Mouse (Mus musculus): ENCODE data around the gene Vmn1r52. TPM values are rescaled to one million over a fixed set of nuclear protein-coding genes. Genes with fewer than 3 reads are reported as not detected.

The Vmn1r52 gene
- polyA plus RNA-seq (2015; fragmentation: Nextera tagmentation; extraction: Ambion mirVana): not detected in 2 replicates

DNA sequence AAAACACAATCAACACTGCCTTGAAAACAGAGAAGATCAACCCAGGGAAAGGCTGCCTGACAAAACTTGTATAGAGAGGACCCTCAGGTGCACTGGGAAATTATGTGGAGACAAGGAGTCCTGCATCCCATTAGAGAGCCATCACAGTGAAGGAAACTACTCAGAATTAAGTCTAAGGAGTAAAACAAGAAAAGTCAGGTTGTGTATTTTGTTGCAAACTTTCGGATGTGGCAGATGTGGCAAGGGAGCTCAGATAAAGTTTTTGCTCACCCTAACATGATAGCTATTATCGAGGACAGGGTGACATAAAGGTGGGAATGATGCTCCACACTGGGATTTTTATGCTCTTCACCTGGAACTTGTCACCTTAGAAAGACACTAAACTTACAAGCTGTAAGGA, at the start of gene Vmn1r52:
Gene Vmn1r52 (plus strand): TSS at position 301 of the 400 bp plus-strand sequence.

DNA sequence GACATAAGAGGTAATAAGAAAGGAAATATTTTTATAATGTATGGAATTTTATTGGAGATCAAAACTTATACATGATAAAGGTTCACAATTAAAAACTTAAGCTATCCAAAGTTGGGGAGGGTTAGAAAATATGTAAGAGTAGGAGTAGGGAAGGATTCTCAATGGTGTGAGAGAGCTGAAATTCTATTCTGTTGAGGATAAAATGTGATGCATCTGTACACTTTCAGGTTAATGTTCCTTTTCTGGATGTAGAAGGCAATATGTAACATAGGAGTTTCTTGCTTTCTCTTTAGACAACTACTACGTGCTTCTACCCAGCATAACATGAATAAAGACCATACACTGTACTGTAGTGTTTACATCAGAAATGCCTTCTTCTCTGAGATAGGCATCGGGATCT, 27.9 kb downstream of the Vmn1r52 start, which contains the start of gene V1ra8:
Gene V1ra8 (plus strand): TSS at position 301 of the 400 bp plus-strand sequence.

DNA sequence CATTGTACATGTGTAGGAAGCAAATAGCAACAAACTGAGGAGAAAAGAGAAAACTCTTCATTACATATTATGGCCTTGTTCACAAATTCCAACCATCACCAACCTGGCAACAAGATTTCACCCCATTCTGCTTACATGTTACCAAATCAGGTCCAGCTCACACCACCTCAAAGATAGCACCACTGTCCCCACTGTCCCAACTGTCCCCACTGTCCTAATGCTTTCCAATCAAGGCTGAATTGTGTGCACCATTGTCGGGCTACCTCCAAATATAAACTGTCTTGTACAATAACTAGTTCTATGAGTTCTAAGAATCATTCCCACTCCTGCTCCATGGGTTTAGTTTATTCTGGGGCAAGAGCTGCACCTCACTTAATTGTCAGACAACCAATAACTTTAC, 49.7 kb downstream of the Vmn1r52 start, which contains the start of gene Vmn1r53:
Gene Vmn1r53 (minus strand): TSS at position 101 of the 400 bp plus-strand sequence.

Other genes with a start within 250 kb of the Vmn1r52 start
- gene Vmn1r45, start 234.2 kb upstream of the Vmn1r52 start, polyA plus RNA-seq (2015; fragmentation: Nextera tagmentation; extraction: Ambion mirVana): not detected in 2 replicates
- gene Vmn1r46, start 205.5 kb upstream of the Vmn1r52 start, polyA plus RNA-seq (2015; fragmentation: Nextera tagmentation; extraction: Ambion mirVana): not detected in 2 replicates
- not detected in 2 replicates for gene Vmn1r47, start 158.7 kb upstream of the Vmn1r52 start, polyA plus RNA-seq (2015; fragmentation: Nextera tagmentation; extraction: Ambion mirVana)
- not detected in 2 replicates for gene Vmn1r48, start 138.0 kb upstream of the Vmn1r52 start, polyA plus RNA-seq (2015; fragmentation: Nextera tagmentation; extraction: Ambion mirVana)
- gene Vmn1r49, start 96.3 kb upstream of the Vmn1r52 start, polyA plus RNA-seq (2015; fragmentation: Nextera tagmentation; extraction: Ambion mirVana): not detected in 2 replicates
- not detected in 2 replicates for gene Vmn1r50, start 73.4 kb upstream of the Vmn1r52 start, polyA plus RNA-seq (2015; fragmentation: Nextera tagmentation; extraction: Ambion mirVana)
- 0.10 TPM in 2 replicates for gene Vmn1r51, start 52.2 kb upstream of the Vmn1r52 start, polyA plus RNA-seq (2015; fragmentation: Nextera tagmentation; extraction: Ambion mirVana)
- not detected in 2 replicates for gene V1ra8, start 28.0 kb downstream of the Vmn1r52 start, polyA plus RNA-seq (2015; fragmentation: Nextera tagmentation; extraction: Ambion mirVana)
- gene Vmn1r53, start 49.6 kb downstream of the Vmn1r52 start, polyA plus RNA-seq (2015; fragmentation: Nextera tagmentation; extraction: Ambion mirVana): not detected in 2 replicates
- gene Vmn1r54, start 71.5 kb downstream of the Vmn1r52 start, polyA plus RNA-seq (2015; fragmentation: Nextera tagmentation; extraction: Ambion mirVana): not detected in 2 replicates
- not detected in 2 replicates for gene BC048671, start 126.4 kb downstream of the Vmn1r52 start, polyA plus RNA-seq (2015; fragmentation: Nextera tagmentation; extraction: Ambion mirVana)
- gene Chst13, start 150.4 kb downstream of the Vmn1r52 start, polyA plus RNA-seq (2015; fragmentation: Nextera tagmentation; extraction: Ambion mirVana): 0.23 and 0.45 TPM in 2 replicates
- not detected in 2 replicates for gene Uroc1, start 158.5 kb downstream of the Vmn1r52 start, polyA plus RNA-seq (2015; fragmentation: Nextera tagmentation; extraction: Ambion mirVana)
- 9.1 and 10.4 TPM in 2 replicates for gene Zxdc, start 194.7 kb downstream of the Vmn1r52 start, polyA plus RNA-seq (2015; fragmentation: Nextera tagmentation; extraction: Ambion mirVana)